Mouse (Mus musculus): ENCODE data around the gene Ahnak2. TPM values are rescaled to one million over a fixed set of nuclear protein-coding genes. Genes with fewer than 3 reads are reported as not detected.

Ahnak2 gene
- polyA plus RNA-seq, 1 experiment from 2014 or later = 0.48 TPM

Small RNA genes within 50 kb of the gene (microRNA-seq; reads per million reads assigned to microRNA genes)
- gene Mir6940 = 1.4 reads per million

Other genes with a start within 250 kb of the Ahnak2 start
- gene Inf2, start 213.9 kb downstream of the Ahnak2 start, polyA plus RNA-seq (2016; fragmentation: Nextera tagmentation; extraction: Ambion mirVana) = 1.5 and 2.1 TPM in 2 replicates
- gene Adssl1, start 182.6 kb downstream of the Ahnak2 start, polyA plus RNA-seq (2016; fragmentation: Nextera tagmentation; extraction: Ambion mirVana) = 3.3 and 5.0 TPM in 2 replicates
- 100 and 124 TPM in 2 replicates for gene Siva1, start 158.0 kb downstream of the Ahnak2 start, polyA plus RNA-seq (2016; fragmentation: Nextera tagmentation; extraction: Ambion mirVana)
- gene Akt1, start 127.8 kb downstream of the Ahnak2 start, polyA plus RNA-seq (2016; fragmentation: Nextera tagmentation; extraction: Ambion mirVana) = 154 and 156 TPM in 2 replicates
- 5.8 and 7.5 TPM in 2 replicates for gene Zbtb42, start 123.8 kb downstream of the Ahnak2 start, polyA plus RNA-seq (2016; fragmentation: Nextera tagmentation; extraction: Ambion mirVana)
- gene Cep170b, start 82.2 kb downstream of the Ahnak2 start, polyA plus RNA-seq (2016; fragmentation: Nextera tagmentation; extraction: Ambion mirVana) = 28.3 and 28.5 TPM in 2 replicates
- 5.0 and 5.4 TPM in 2 replicates for gene Pld4, start 42.0 kb downstream of the Ahnak2 start, polyA plus RNA-seq (2016; fragmentation: Nextera tagmentation; extraction: Ambion mirVana)
- gene Clba1, start 6.3 kb upstream of the Ahnak2 start, polyA plus RNA-seq (2016; fragmentation: Nextera tagmentation; extraction: Ambion mirVana) = 16.9 and 19.7 TPM in 2 replicates
- gene Cdca4, start 26.8 kb upstream of the Ahnak2 start, polyA plus RNA-seq (2016; fragmentation: Nextera tagmentation; extraction: Ambion mirVana) = 101 TPM in 2 replicates
- not detected in 2 replicates for gene Gpr132, start 65.6 kb upstream of the Ahnak2 start, polyA plus RNA-seq (2016; fragmentation: Nextera tagmentation; extraction: Ambion mirVana)
- gene Jag2, start 127.1 kb upstream of the Ahnak2 start, polyA plus RNA-seq (2016; fragmentation: Nextera tagmentation; extraction: Ambion mirVana) = 9.4 and 10.3 TPM in 2 replicates
- gene Nudt14, start 139.5 kb upstream of the Ahnak2 start, polyA plus RNA-seq (2016; fragmentation: Nextera tagmentation; extraction: Ambion mirVana) = 51.5 and 65.9 TPM in 2 replicates
- gene Btbd6, start 173.8 kb upstream of the Ahnak2 start, polyA plus RNA-seq (2016; fragmentation: Nextera tagmentation; extraction: Ambion mirVana) = 34.5 and 34.8 TPM in 2 replicates
- gene Brf1, start 198.0 kb upstream of the Ahnak2 start, polyA plus RNA-seq (2016; fragmentation: Nextera tagmentation; extraction: Ambion mirVana) = 72.4 and 75.5 TPM in 2 replicates
- 29.2 and 29.4 TPM in 2 replicates for gene Pacs2, start 211.9 kb upstream of the Ahnak2 start, polyA plus RNA-seq (2016; fragmentation: Nextera tagmentation; extraction: Ambion mirVana)